ENCODE assay signal across 9 mouse cellular contexts in the genomic region with DNA sequence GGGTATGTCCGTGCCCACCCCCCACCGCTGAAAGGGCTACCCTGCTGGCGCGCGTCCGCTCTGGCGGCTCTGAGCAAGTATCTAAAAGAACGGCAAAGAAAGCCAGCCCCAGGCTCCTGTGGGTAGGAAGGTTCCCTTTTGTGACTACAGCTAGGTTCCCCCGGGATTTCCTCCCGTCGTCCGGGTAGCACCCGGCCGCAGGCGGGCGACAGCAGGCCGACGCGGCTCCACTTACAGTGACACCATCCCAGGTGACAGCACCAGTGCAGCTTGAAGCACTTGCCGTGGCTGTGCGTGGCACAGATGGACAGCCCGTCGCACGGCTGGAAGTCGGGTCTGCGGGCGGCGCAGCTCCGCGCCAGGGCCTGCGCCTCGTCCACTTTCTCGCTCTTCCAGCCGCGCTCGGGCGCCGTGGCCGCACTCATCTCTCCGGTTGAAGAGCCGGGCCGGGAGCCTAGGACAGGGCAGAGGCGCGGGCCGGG. TPM values are rescaled to one million over a fixed set of nuclear protein-coding genes. Genes with fewer than 3 reads are reported as not detected.
DNase-seq lines count a peak whose midpoint lies in the region; ATAC-seq lines count a peak whose summit lies in the region.
"Had no signal": no experiment of that assay in that cellular context is flagged by ENCODE, and none has a peak within 500 bp of the region (broad histone marks: within the 10 kb centered on the region; RNA-seq: fewer than 3 reads in every experiment).

No protein-coding gene starts in this region.

- H3K36me3 ChIP-seq in intestine, embryonic 16.5 days (ENCODE audit: control insufficient read depth, insufficient read depth, low read length): no peaks in the 10 kb centered on the region
- H3K36me3 ChIP-seq in limb, embryonic 15.5 days: no peaks in the 10 kb centered on the region
- no peaks in the 10 kb centered on the region for H3K36me3 ChIP-seq in midbrain, embryonic 15.5 days (replicated peaks)
- H3K36me3 ChIP-seq in stomach, embryonic 14.5 days (ENCODE audit: control insufficient read depth, insufficient read depth, low read length): no peaks in the 10 kb centered on the region
- H3K36me3 ChIP-seq: G1E had no signal

- H3K9me3 ChIP-seq in intestine, embryonic 16.5 days (ENCODE audit: control insufficient read depth, low read length): no peaks in the 10 kb centered on the region
- no peaks in the 10 kb centered on the region for H3K9me3 ChIP-seq in limb, embryonic 15.5 days
- H3K9me3 ChIP-seq in midbrain, embryonic 15.5 days: no peaks in the 10 kb centered on the region
- no peaks in the 10 kb centered on the region for H3K9me3 ChIP-seq in stomach, embryonic 14.5 days (ENCODE audit: control insufficient read depth, low read depth, low read length)
- H3K9me3 ChIP-seq: G1E had no signal

- H3K4me1 ChIP-seq in intestine, embryonic 16.5 days (ENCODE audit: control insufficient read depth, insufficient read depth, low read length): no peaks in the 10 kb centered on the region
- peaks cover 27% of the 10 kb centered on the region for H3K4me1 ChIP-seq in limb, embryonic 15.5 days
- H3K4me1 ChIP-seq in midbrain, embryonic 15.5 days: peaks cover 41% of the 10 kb centered on the region
- 0 out of 2 replicates have a peak, but pooled peaks cover 7% of the 10 kb centered on the region for H3K4me1 ChIP-seq in stomach, embryonic 14.5 days (ENCODE audit: control insufficient read depth, insufficient read depth, low read length)

- H3K9ac ChIP-seq in intestine, embryonic 16.5 days (ENCODE audit: low read depth, low read length): peak overlapping the region; percentile 87
- H3K9ac ChIP-seq in limb, embryonic 15.5 days: peak overlapping the region; percentile 95
- H3K9ac ChIP-seq in midbrain, embryonic 15.5 days: peak overlapping the region; percentile 95
- H3K9ac ChIP-seq in stomach, embryonic 14.5 days (replicated peaks; ENCODE audit: low read depth, low read length): peak overlapping the region; percentile 81

- under 1% methylated on average over 45 of the region's 45 CpGs for WGBS in intestine, embryonic 16.5 days
- under 1% methylated on average over 45 of the region's 45 CpGs for WGBS in limb, embryonic 15.5 days
- under 1% methylated on average over 45 of the region's 45 CpGs for WGBS in midbrain, embryonic 15.5 days
- WGBS in stomach, embryonic 14.5 days: under 1% methylated on average over 39 of the region's 45 CpGs

- peak overlapping the region; percentile 84 for H3K27ac ChIP-seq in intestine, embryonic 16.5 days (ENCODE audit: low read length)
- H3K27ac ChIP-seq in limb, embryonic 15.5 days: peak overlapping the region; percentile 92
- peak overlapping the region; percentile 99 for H3K27ac ChIP-seq in midbrain, embryonic 15.5 days
- H3K27ac ChIP-seq in stomach, embryonic 14.5 days (ENCODE audit: low read length): peak overlapping the region; percentile 89

- peak; percentile 40 for ATAC-seq in granulocyte monocyte progenitor cell, adult 5-6 weeks (replicated peaks; ENCODE audit: poor library complexity, severe bottlenecking)
- peak; percentile 74 for ATAC-seq in intestine, embryonic 16.5 days
- peak; percentile 56 for ATAC-seq in limb, embryonic 15.5 days (ENCODE audit: insufficient number of reproducible peaks, low FRiP score, low TSS enrichment, low read depth)
- ATAC-seq in midbrain, embryonic 15.5 days (replicated peaks): peak; percentile 78
- ATAC-seq in stomach, embryonic 14.5 days (ENCODE audit: insufficient number of reproducible peaks, insufficient read depth, low FRiP score, low read depth): peak; percentile 69

- peak overlapping the region; percentile 92 for H3K4me2 ChIP-seq in intestine, embryonic 16.5 days (ENCODE audit: low read depth, low read length)
- peak overlapping the region; percentile 84 for H3K4me2 ChIP-seq in limb, embryonic 15.5 days
- peak overlapping the region; percentile 89 for H3K4me2 ChIP-seq in midbrain, embryonic 15.5 days
- peak overlapping the region; percentile 98 for H3K4me2 ChIP-seq in stomach, embryonic 14.5 days (replicated peaks; ENCODE audit: low read depth, low read length)

- peak overlapping the region; percentile 68 for H3K4me3 ChIP-seq in intestine, embryonic 16.5 days (ENCODE audit: low read length)
- peak overlapping the region; percentile 84 for H3K4me3 ChIP-seq in limb, embryonic 15.5 days
- peak overlapping the region; percentile 89 for H3K4me3 ChIP-seq in midbrain, embryonic 15.5 days
- H3K4me3 ChIP-seq in stomach, embryonic 14.5 days (ENCODE audit: low read depth, low read length): peak overlapping the region; percentile 87

- peak; percentile 57 for DNase-seq in embryo, embryonic 10 days (ENCODE audit: low spot score)
- no peak for DNase-seq in embryo, embryonic 9.5 days (ENCODE audit: extremely low spot score)
- DNase-seq in cerebellum, adult 9-10 months: peak; percentile 81

- H3K27me3 ChIP-seq in intestine, embryonic 16.5 days (replicated peaks; ENCODE audit: control insufficient read depth, insufficient read depth, low read length): no peaks in the 10 kb centered on the region
- H3K27me3 ChIP-seq in limb, embryonic 15.5 days: no peaks in the 10 kb centered on the region
- no peaks in the 10 kb centered on the region for H3K27me3 ChIP-seq in midbrain, embryonic 15.5 days (replicated peaks)
- no peaks in the 10 kb centered on the region for H3K27me3 ChIP-seq in stomach, embryonic 14.5 days (ENCODE audit: control insufficient read depth, insufficient read depth, low read length)

RNA-seq across cellular contexts. Expression of a gene that starts 0.4 kb away (rescaled TPM):
- 0.51 and 1.5 TPM in 2 replicates for total RNA-seq in granulocyte monocyte progenitor cell, adult 5-6 weeks (2014; fragmentation: Nextera tagmentation)
- total RNA-seq in granulocyte monocyte progenitor cell, adult 5-6 weeks (2017): 0.13 and 0.52 TPM in 2 replicates
- polyA plus RNA-seq in intestine, embryonic 16.5 days (2015; fragmentation: Nextera tagmentation; extraction: Ambion mirVana): 12.8 and 13.9 TPM in 2 replicates
- polyA plus RNA-seq in limb, embryonic 15.5 days (2015; fragmentation: Nextera tagmentation; extraction: Ambion mirVana): 25.7 and 27.3 TPM in 2 replicates
- polyA plus RNA-seq in midbrain, embryonic 15.5 days (2015; fragmentation: Nextera tagmentation; extraction: Ambion mirVana): 60.1 and 61.7 TPM in 2 replicates
- 19.5 and 20.9 TPM in 2 replicates for polyA plus RNA-seq in stomach, embryonic 14.5 days (2014; fragmentation: Nextera tagmentation; extraction: Ambion mirVana)
- polyA plus RNA-seq: G1E had no signal
